Comparison of ENCODE assay signal across 15 mouse cellular contexts in the genomic region with DNA sequence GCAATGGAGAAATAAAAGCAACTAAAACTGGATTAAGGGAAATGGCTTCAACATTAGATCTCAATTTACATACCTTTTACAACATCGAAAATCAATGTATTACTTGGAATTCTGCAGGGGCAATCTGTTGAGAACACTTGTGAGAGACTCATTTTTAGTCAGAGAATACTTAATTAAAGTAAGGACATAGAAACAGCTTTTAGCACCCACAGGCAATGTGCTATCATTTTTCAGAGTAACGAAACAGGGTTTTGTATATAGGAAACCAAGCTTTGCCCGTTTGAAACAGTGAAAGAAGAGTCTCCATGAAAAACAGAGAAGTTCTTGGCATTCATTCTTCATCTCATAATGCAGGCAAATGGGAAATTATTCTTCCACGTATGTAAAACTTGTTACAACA.
DNase-seq lines count a peak whose midpoint lies in the region.
"Had no signal": no experiment of that assay in that cellular context is flagged by ENCODE, and none has a peak within 500 bp of the region (broad histone marks: within the 10 kb centered on the region; RNA-seq: fewer than 3 reads in every experiment).

No protein-coding gene starts in this region.

- DNase-seq in layer of hippocampus, adult 11-12 months (ENCODE audit: low spot score) = peak; percentile 6
- DNase-seq in layer of hippocampus, postnatal 36 days = no peak
- DNase-seq in layer of hippocampus, adult 9-10 months (ENCODE audit: low spot score) = peak; percentile 17
- DNase-seq in layer of hippocampus, adult 8-10 months (ENCODE audit: low spot score in 2 of 2) = no peak
- peak; percentile 16 for DNase-seq in brain, adult 2 months (ENCODE audit: low read depth, low spot score)
- DNase-seq: adrenal gland, adult 8-10 months; adrenal gland, postnatal 14 days; adrenal gland, postnatal 36 days; B cell, adult 2 months; cerebellum, adult 11-12 months; cerebellum, adult 2 months; cerebellum, adult 9-10 months; cerebellum, postnatal 10 days; cerebellum, postnatal 25 days; forebrain, postnatal 0 days had no signal

Comparison
In these comparisons a context has a peak if more than half of its experiments do, and no peak if none do; other contexts are left out.
1. DNase-seq: peak in layer of hippocampus, adult 11-12 months (single experiment), layer of hippocampus, adult 9-10 months (single experiment) and brain, adult 2 months (single experiment); none in layer of hippocampus, postnatal 36 days (0 of 2) and layer of hippocampus, adult 8-10 months (0 of 2).